Mouse (Mus musculus) MEL (cell line): ENCODE measurements around the gene Patz1. TPM values are rescaled to one million over a fixed set of nuclear protein-coding genes. Genes with fewer than 3 reads are reported as not detected.

ENCODE experiments used
- DNase-seq: peaks from one replicate; pipeline ENCODE4 v3.0.0; 2011; ENCODE audit warnings: low read depth, low spot score
- H3K27ac ChIP-seq: 2 replicates; pipeline ENCODE4 v1.5.1; 2012; ENCODE audit warnings: low read depth, mild to moderate bottlenecking, control low read depth, low read length, moderate library complexity; ENCODE audit not compliant: control insufficient read depth
- H3K27me3 ChIP-seq, 2 experiments: fragments of 150-350 bp in 1 of 2; sonication (generic) in 1 of 2; 2 replicates each; pipeline ENCODE4 v1.6.1; 2012; ENCODE audit warnings: low read length in 2 of 2, mild to moderate bottlenecking in 2 of 2, improper control_type of control experiment in 1 of 2, moderate library complexity in 1 of 2; ENCODE audit not compliant: insufficient read depth in 2 of 2, control insufficient read depth in 1 of 2
- H3K36me3 ChIP-seq, 2 experiments: 2 replicates each; pipeline ENCODE4 v1.6.1; 2012 to 2014; ENCODE audit warnings: low read length in 2 of 2, improper control_type of control experiment in 1 of 2, inconsistent platforms in 1 of 2, mild to moderate bottlenecking in 1 of 2; ENCODE audit not compliant: insufficient read depth in 2 of 2, control insufficient read depth in 1 of 2
- H3K4me1 ChIP-seq, 2 experiments: fragments of 150-350 bp in 1 of 2; sonication (generic) in 1 of 2; 2 replicates each; pipeline ENCODE4 v1.6.1; 2012; ENCODE audit warnings: low read length in 2 of 2, improper control_type of control experiment in 1 of 2, mild to moderate bottlenecking in 1 of 2; ENCODE audit not compliant: insufficient read depth in 2 of 2, control insufficient read depth in 1 of 2
- H3K4me3 ChIP-seq, 2 experiments: fragments of 150-350 bp in 1 of 2; sonication (generic) in 1 of 2; 2 replicates each; pipeline ENCODE4 v1.5.1; 2012; ENCODE audit warnings: low read depth in 2 of 2, low read length in 2 of 2, mild to moderate bottlenecking in 2 of 2, moderate library complexity in 2 of 2, control low read depth in 1 of 2, improper control_type of control experiment in 1 of 2; ENCODE audit not compliant: control insufficient read depth in 1 of 2, insufficient read depth in 1 of 2
- H3K79me2 ChIP-seq: 2 replicates; pipeline ENCODE4 v1.6.1; 2012; ENCODE audit warnings: mild to moderate bottlenecking, low read length, moderate library complexity; ENCODE audit not compliant: control insufficient read depth, poor library complexity, insufficient read depth
- H3K9ac ChIP-seq: 2 replicates; pipeline ENCODE4 v1.6.1; 2012; ENCODE audit warnings: low read depth, mild to moderate bottlenecking, control low read depth, low read length, moderate library complexity; ENCODE audit not compliant: control insufficient read depth, poor library complexity, severe bottlenecking
- H3K9me3 ChIP-seq: fragments of 150-350 bp; sonication (generic); replicated peaks from 2 replicates; pipeline ENCODE4 v1.6.1; 2012; ENCODE audit warnings: mild to moderate bottlenecking, low read length, improper control_type of control experiment, moderate library complexity; ENCODE audit not compliant: insufficient read depth
- CHD1 ChIP-seq: IDR thresholded peaks from 2 replicates; pipeline ENCODE4 v1.6.1; 2012; ENCODE audit warnings: low read depth, mild to moderate bottlenecking, inconsistent platforms, low read length, improper control_type of control experiment
- CHD2 ChIP-seq: IDR thresholded peaks from 2 replicates; pipeline ENCODE4 v1.6.1; 2011; ENCODE audit warnings: low read length, improper control_type of control experiment
- CTCF ChIP-seq, 3 experiments: IDR thresholded peaks in 2 of 3; conservative IDR thresholded peaks in 1 of 3; 2 replicates each; pipeline ENCODE4 v1.5.1; 2011 to 2012; ENCODE audit warnings: low read length in 3 of 3, low read depth in 2 of 3, mild to moderate bottlenecking in 2 of 3, improper control_type of control experiment in 1 of 3, inconsistent platforms in 1 of 3, mixed read lengths in 1 of 3, moderate library complexity in 1 of 3; ENCODE audit not compliant: control insufficient read depth in 1 of 3, insufficient read depth in 1 of 3, poor library complexity in 1 of 3, severe bottlenecking in 1 of 3
- E2F4 ChIP-seq: IDR thresholded peaks from 2 replicates; pipeline ENCODE4 v1.6.1; 2011; ENCODE audit warnings: low read depth, low read length, improper control_type of control experiment, borderline replicate concordance
- ELF1 ChIP-seq: IDR thresholded peaks from 2 replicates; pipeline ENCODE4 v1.6.1; 2014; ENCODE audit warnings: low read depth, mild to moderate bottlenecking, inconsistent platforms, low read length, improper control_type of control experiment, moderate library complexity
- ETS1 ChIP-seq: IDR thresholded peaks from 2 replicates; pipeline ENCODE4 v1.6.1; 2012; ENCODE audit warnings: low read depth, mild to moderate bottlenecking, inconsistent platforms, low read length, improper control_type of control experiment, moderate library complexity
- GATA1 ChIP-seq: IDR thresholded peaks from 2 replicates; pipeline ENCODE4 v1.6.1; 2011; ENCODE audit warnings: low read depth, low read length, improper control_type of control experiment
- MAFK ChIP-seq: IDR thresholded peaks from 2 replicates; pipeline ENCODE4 v1.6.1; 2011; ENCODE audit warnings: low read depth, mild to moderate bottlenecking, low read length, improper control_type of control experiment, borderline replicate concordance
- MEF2A ChIP-seq: IDR thresholded peaks from 2 replicates; pipeline ENCODE4 v1.6.1; 2014; ENCODE audit warnings: low read depth, mild to moderate bottlenecking, inconsistent platforms, low read length, improper control_type of control experiment; ENCODE audit not compliant: poor library complexity, insufficient replicate concordance, severe bottlenecking; ENCODE audit errors: extremely low read depth
- MXI1 ChIP-seq: IDR thresholded peaks from 2 replicates; pipeline ENCODE4 v1.6.1; 2011; ENCODE audit warnings: mild to moderate bottlenecking, low read depth, low read length, improper control_type of control experiment
- NRF1 ChIP-seq: IDR thresholded peaks from 2 replicates; pipeline ENCODE4 v1.6.1; 2014; ENCODE audit warnings: low read depth, mild to moderate bottlenecking, inconsistent platforms, low read length, improper control_type of control experiment, moderate library complexity; ENCODE audit not compliant: poor library complexity, insufficient read depth, severe bottlenecking
- POLR2A ChIP-seq, 2 experiments: IDR thresholded peaks; 2 replicates each; pipeline ENCODE4 v1.6.1; 2011 to 2012; ENCODE audit warnings: low read length in 2 of 2, mild to moderate bottlenecking in 2 of 2, control low read depth in 1 of 2, improper control_type of control experiment in 1 of 2, low read depth in 1 of 2, moderate library complexity in 1 of 2; ENCODE audit not compliant: control insufficient read depth in 1 of 2, insufficient read depth in 1 of 2, poor library complexity in 1 of 2
- POLR2AphosphoS2 ChIP-seq: IDR thresholded peaks from 2 replicates; pipeline ENCODE4 v1.6.1; 2011; ENCODE audit warnings: low read length, improper control_type of control experiment
- RAD21 ChIP-seq: IDR thresholded peaks from 2 replicates; pipeline ENCODE4 v1.6.1; 2011; ENCODE audit warnings: mild to moderate bottlenecking, low read depth, low read length, improper control_type of control experiment
- SIN3A ChIP-seq: IDR thresholded peaks from 2 replicates; pipeline ENCODE4 v1.6.1; 2012; ENCODE audit warnings: low read length, improper control_type of control experiment, inconsistent platforms
- SMC3 ChIP-seq: IDR thresholded peaks from 2 replicates; pipeline ENCODE4 v1.6.1; 2011; ENCODE audit warnings: low read depth, low read length, improper control_type of control experiment
- UBTF ChIP-seq: IDR thresholded peaks from 2 replicates; pipeline ENCODE4 v1.6.1; 2012; ENCODE audit warnings: low read depth, mild to moderate bottlenecking, inconsistent platforms, low read length, improper control_type of control experiment, moderate library complexity, borderline replicate concordance; ENCODE audit not compliant: insufficient read depth
- USF2 ChIP-seq, 2 experiments: IDR thresholded peaks; 2 replicates each; pipeline ENCODE4 v1.6.1; 2011 to 2012; ENCODE audit warnings: improper control_type of control experiment in 2 of 2, low read length in 2 of 2, borderline replicate concordance in 1 of 2, inconsistent platforms in 1 of 2, low read depth in 1 of 2, mild to moderate bottlenecking in 1 of 2; ENCODE audit not compliant: insufficient read depth in 1 of 2
- ZKSCAN1 ChIP-seq: IDR thresholded peaks from 2 replicates; pipeline ENCODE4 v1.6.1; 2012; ENCODE audit warnings: low read depth, mild to moderate bottlenecking, inconsistent platforms, low read length, improper control_type of control experiment, moderate library complexity
- polyA plus RNA-seq, 2 experiments: library from polyadenylated mRNA; stranded (reverse) in 1 of 2; unstranded in 1 of 2; fragments of >175 nt in 1 of 2; fragments of >200 nt in 1 of 2; gene quantifications; 2 replicates each; pipeline versions ENCODE4 v1.2.1 to v1.2.4; 2012; ENCODE audit warnings: low replicate concordance in 2 of 2, low read depth in 1 of 2; ENCODE audit not compliant: insufficient read length in 2 of 2, insufficient read depth in 1 of 2, missing spikeins in 1 of 2
- total RNA-seq: library from RNA; depleted of rRNA; stranded (reverse); fragments of 300-350 nt; gene quantifications from 2 replicates; pipeline ENCODE4 v1.2.3, GENCODE M21; 2012

Patz1 gene
- total and polyA plus RNA-seq, 3 experiments, result 63.1 to 63.5 TPM; not detected in 1

GRCm38 (mm10) chr11:3328271-3328670 lies 39.6 kb downstream of the Patz1 start:
- peaks cover 0 to 6% of the 10 kb centered on the region in 2 experiments; a peak in 2 of 4 replicates for H3K36me3 ChIP-seq
- H3K79me2 ChIP-seq, result no peaks in the 10 kb centered on the region
- no peak overlapping the region for H3K4me3 ChIP-seq
- no peak overlapping the region for H3K9ac ChIP-seq
- no peaks in the 10 kb centered on the region for H3K9me3 ChIP-seq
- TF ChIP-seq RAD21 (peak; percentile 3), SIN3A (no peak), POLR2A (IDR thresholded peaks at IDR 0.05; ENCODE audit: control insufficient read depth in 1 of 2, insufficient read depth in 1 of 2, low read depth in 1 of 2, low read length in 2 of 2, poor library complexity in 1 of 2) (no peak), NRF1 (no peak), CTCF (IDR thresholded peaks at IDR 0.05 in 2 of 3, conservative IDR thresholded peaks at IDR 0.05 in 1 of 3; ENCODE audit: control insufficient read depth in 1 of 3, insufficient read depth in 1 of 3, low read depth in 2 of 3, low read length in 3 of 3, poor library complexity in 1 of 3, severe bottlenecking in 1 of 3) (peak; percentile 15 to 41 (median 22); a peak in 3 of 6 replicates), MAFK (no peak), SMC3 (peak; percentile 42), ETS1 (no peak), MXI1 (no peak), POLR2AphosphoS2 (no peak), USF2 (IDR thresholded peaks at IDR 0.05; ENCODE audit: borderline replicate concordance in 1 of 2, insufficient read depth in 1 of 2, low read depth in 1 of 2, low read length in 2 of 2) (no peak), MEF2A (no peak), CHD2 (no peak)
- H3K27me3 ChIP-seq, result no peaks in the 10 kb centered on the region
- peaks cover 8 to 14% of the 10 kb centered on the region in 2 experiments; a peak in 3 of 4 replicates for H3K4me1 ChIP-seq
- peak; percentile 53 for DNase-seq
- H3K27ac ChIP-seq, result no peak overlapping the region

GRCm38 (mm10) chr11:3328806-3329775 lies 40.4 kb downstream of the Patz1 start:
- TF ChIP-seq POLR2A (IDR thresholded peaks at IDR 0.05; ENCODE audit: control insufficient read depth in 1 of 2, insufficient read depth in 1 of 2, low read depth in 1 of 2, low read length in 2 of 2, poor library complexity in 1 of 2), result no peak
- TF ChIP-seq UBTF, result no peak
- TF ChIP-seq ETS1, result no peak
- TF ChIP-seq CHD1, result no peak
- TF ChIP-seq USF2 (IDR thresholded peaks at IDR 0.05; ENCODE audit: borderline replicate concordance in 1 of 2, insufficient read depth in 1 of 2, low read depth in 1 of 2, low read length in 2 of 2), result no peak
- no peak for TF ChIP-seq GATA1
- TF ChIP-seq E2F4, result no peak
- TF ChIP-seq ZKSCAN1, result no peak
- TF ChIP-seq MEF2A, result no peak
- TF ChIP-seq ELF1, result no peak
- H3K9me3 ChIP-seq, result no peaks in the 10 kb centered on the region
- no peaks in the 10 kb centered on the region for H3K27me3 ChIP-seq
- H3K4me3 ChIP-seq, result no peak overlapping the region
- H3K4me1 ChIP-seq, result peaks cover 8 to 14% of the 10 kb centered on the region in 2 experiments; a peak in 3 of 4 replicates
- no peak overlapping the region for H3K9ac ChIP-seq
- no peak for DNase-seq
- H3K27ac ChIP-seq, result no peak overlapping the region
- peaks cover 0 to 6% of the 10 kb centered on the region in 2 experiments; a peak in 2 of 4 replicates for H3K36me3 ChIP-seq
- no peaks in the 10 kb centered on the region for H3K79me2 ChIP-seq
